Mouse (Mus musculus) brain, embryonic 14.5 days (tissue): Measurements from ENCODE around the gene Zfp369.
"Not testable (repeated sequence)": the region's sequence is repeated elsewhere in the genome, so short reads cannot be mapped to it uniquely, and the experiment has no call there.

Experiments used
- CTCF ChIP-seq: fragments of 200-500 bp; IDR thresholded peaks from 2 replicates; pipeline ENCODE4 v1.5.1; 2012; ENCODE audit warnings: inconsistent platforms, mild to moderate bottlenecking, moderate library complexity, borderline replicate concordance; ENCODE audit not compliant: insufficient read depth, insufficient read length; ENCODE audit errors: extremely low read depth
- POLR2A ChIP-seq: fragments of 200-500 bp; IDR thresholded peaks from 2 replicates; pipeline ENCODE4 v1.6.1; 2012; ENCODE audit warnings: mild to moderate bottlenecking, inconsistent platforms, borderline replicate concordance; ENCODE audit not compliant: poor library complexity, insufficient read depth, insufficient read length, severe bottlenecking; ENCODE audit errors: extremely low read depth

DNA sequence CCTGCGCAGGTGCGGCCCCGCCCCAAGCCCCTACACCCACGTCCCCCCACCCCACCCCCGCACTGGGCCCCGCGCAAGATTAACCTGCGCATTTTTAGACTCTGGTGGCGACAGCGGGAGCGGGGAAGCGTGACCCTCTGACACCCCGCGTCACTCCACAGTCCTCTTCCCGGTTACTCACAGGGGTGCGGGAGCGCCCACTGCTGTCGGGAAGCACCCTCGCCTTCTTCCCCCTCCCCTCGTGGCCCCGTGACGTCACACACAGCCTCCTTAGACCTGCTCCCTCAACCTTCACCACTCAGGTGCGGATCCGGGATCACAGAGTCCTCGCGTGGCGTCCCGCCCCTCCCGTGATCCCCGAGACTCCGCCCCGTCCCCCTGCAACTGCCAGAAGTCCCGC is 73.2 kb downstream of the Zfp369 start:
- not testable (repeated sequence) for TF ChIP-seq POLR2A, CTCF
